Mouse (Mus musculus): ENCODE results near the gene Adra1b. TPM values are rescaled to one million over a fixed set of nuclear protein-coding genes. Genes with fewer than 3 reads are reported as not detected.

The Adra1b gene
- polyA plus RNA-seq, 1 experiment from 2014 or later = 1.5 TPM

GRCm38 (mm10) chr11:43926163-43926562, 25.2 kb upstream of the Adra1b start:
- H3K27me3 ChIP-seq = 0 out of 2 replicates have a peak, but pooled peaks cover 3% of the 10 kb centered on the region
- no peak for ATAC-seq (ENCODE audit: low FRiP score, low read depth)
- no peak overlapping the region for H3K4me3 ChIP-seq
- WGBS = 58% methylated on average over 6 of the region's 6 CpGs
- H3K27ac ChIP-seq = no peak overlapping the region
- H3K9ac ChIP-seq = no peak overlapping the region
- no peaks in the 10 kb centered on the region for H3K36me3 ChIP-seq
- H3K4me2 ChIP-seq (replicated peaks) = no peak overlapping the region
- H3K9me3 ChIP-seq = no peaks in the 10 kb centered on the region
- H3K4me1 ChIP-seq = no peaks in the 10 kb centered on the region

DNA sequence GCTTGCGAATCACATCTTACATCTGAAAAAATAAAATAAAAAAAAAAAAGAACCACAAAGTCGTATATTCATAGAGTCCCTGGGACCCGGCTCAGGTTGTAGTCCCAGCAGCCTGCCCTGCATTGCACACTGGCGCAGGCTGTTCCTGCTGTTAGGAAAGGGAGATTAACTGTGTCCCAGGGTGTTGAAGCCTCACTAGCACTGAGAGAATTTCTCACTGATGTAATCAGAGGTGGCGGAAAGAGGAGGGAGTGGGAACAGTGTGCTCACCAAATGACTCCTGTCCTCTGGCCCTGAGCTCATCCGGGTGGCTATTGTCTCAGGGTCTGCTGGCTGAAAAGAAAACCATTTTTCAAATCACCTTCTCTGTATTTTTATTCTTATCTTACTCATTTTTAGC, 24.6 kb upstream of the Adra1b start:
- Histone ChIP-seq H3K4me2 (replicated peaks) (no peak overlapping the region), H3K27ac (no peak overlapping the region), H3K27me3 (0 out of 2 replicates have a peak, but pooled peaks cover 3% of the 10 kb centered on the region), H3K9me3 (no peaks in the 10 kb centered on the region), H3K4me1 (no peaks in the 10 kb centered on the region), H3K36me3 (no peaks in the 10 kb centered on the region), H3K4me3 (no peak overlapping the region), H3K9ac (no peak overlapping the region)
- no peak for ATAC-seq (ENCODE audit: low FRiP score, low read depth)
- WGBS = 34% methylated on average over 6 of the region's 6 CpGs

DNA sequence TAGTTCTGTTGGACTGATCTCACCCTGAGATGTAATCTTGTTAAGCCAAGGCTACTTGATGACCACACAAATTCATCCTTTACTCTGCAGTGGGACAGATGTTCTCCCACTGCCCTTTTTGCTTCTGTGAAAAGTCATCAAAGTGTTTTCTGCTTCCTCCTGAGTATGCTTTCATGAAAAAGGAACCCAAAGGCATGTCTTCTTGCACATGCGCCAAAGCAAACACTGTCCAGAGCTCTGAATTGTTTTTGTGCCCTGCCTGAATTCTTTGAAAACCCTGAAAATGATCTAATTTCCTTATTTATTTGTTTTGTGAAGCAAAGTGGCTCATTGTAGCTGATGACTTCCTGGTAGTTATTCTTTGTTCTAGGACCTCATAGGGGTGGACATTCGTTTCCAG, 20.7 kb upstream of the Adra1b start:
- Histone ChIP-seq H3K9me3 (no peaks in the 10 kb centered on the region), H3K4me3 (no peak overlapping the region), H3K36me3 (no peaks in the 10 kb centered on the region), H3K27me3 (0 out of 2 replicates have a peak, but pooled peaks cover 3% of the 10 kb centered on the region), H3K4me1 (no peaks in the 10 kb centered on the region), H3K9ac (no peak overlapping the region), H3K4me2 (replicated peaks) (no peak overlapping the region), H3K27ac (no peak overlapping the region)
- WGBS = 73% methylated on average over 2 of the region's 2 CpGs
- ATAC-seq (ENCODE audit: low FRiP score, low read depth) = no peak

DNA sequence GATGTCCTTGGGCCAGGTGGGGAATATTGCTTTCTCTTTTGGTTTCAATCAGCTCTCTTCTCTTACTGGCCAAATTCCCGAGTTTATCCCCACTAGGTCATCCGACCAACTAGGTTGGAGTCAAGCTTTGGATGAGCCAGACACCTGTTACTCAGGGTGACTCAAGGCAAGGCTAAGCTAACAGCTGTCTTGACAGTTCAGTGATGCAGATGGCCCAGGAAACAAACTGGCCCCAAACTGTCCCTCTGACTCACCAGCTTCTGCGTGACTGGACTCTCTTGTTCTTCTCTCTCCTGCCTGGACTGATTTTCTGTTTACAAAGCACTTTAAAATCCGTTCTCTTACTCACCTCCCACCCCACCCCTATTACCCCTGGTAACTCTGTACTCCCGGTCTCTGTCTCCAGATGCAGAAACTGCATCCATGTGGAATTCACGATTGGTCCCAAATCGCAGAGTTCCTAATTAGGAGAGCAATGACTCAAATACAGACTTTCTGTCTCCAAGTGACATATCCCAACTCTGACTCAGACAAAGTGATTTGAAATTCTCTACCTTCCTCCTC, 18.6 kb upstream of the Adra1b start:
- Histone ChIP-seq H3K4me1 (peaks cover 2% of the 10 kb centered on the region; the same call in 1 of the 2 replicates), H3K27me3 (no peaks in the 10 kb centered on the region), H3K9ac (no peak overlapping the region), H3K4me3 (no peak overlapping the region), H3K27ac (no peak overlapping the region), H3K36me3 (no peaks in the 10 kb centered on the region), H3K9me3 (no peaks in the 10 kb centered on the region), H3K4me2 (replicated peaks) (no peak overlapping the region)
- WGBS = 71% methylated on average over 7 of the region's 7 CpGs
- ATAC-seq (ENCODE audit: low FRiP score, low read depth) = no peak

DNA sequence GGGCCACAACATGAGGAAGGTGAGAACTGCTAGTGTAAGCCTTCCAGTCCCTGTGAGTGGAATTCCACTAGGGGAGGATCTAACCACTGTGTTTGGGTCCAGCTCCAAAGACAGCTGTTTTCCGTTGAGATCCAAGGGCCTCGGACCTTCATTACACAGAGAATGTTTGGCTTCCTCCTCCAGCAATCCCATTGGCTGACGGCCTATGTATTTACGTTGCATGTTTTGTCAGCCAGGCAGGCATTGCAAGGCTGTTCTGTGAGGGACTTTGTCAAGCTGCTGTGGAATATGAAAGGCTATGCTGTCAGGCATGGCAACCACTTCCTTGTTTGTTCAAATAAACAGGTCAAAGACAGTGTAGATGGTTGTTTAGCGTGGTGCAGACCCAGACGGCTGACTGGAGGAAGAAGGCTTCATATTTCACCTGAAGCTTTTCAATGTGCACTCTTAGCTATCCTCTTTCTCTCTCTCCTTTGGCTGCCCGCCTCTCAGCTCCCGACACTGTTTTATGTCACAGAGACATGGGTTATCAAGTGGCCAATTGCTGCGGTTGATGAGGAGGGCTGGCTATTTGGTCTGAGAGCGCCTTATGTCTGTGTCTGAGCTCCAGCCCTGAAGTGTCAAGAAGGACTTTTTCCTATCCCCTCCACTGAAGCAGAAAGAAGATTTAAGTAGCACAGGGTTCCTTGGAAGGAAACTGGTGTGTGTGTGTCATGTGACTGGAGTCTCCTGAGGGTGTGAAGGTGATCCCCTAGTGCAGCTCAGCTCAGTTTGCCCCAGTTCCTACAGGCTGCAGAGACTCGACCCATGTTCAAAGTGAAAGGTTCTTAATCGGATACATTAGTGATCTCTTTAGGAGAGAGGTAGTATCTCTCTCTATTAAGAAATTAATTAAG, 13.8 kb upstream of the Adra1b start:
- no peak overlapping the region for H3K4me3 ChIP-seq
- H3K36me3 ChIP-seq = no peaks in the 10 kb centered on the region
- peak overlapping the region; percentile 12; the same call in 1 of the 2 replicates for H3K4me2 ChIP-seq (replicated peaks)
- ATAC-seq (ENCODE audit: low FRiP score, low read depth) = 0 out of 2 replicates have a peak, but pooled peaks have one; percentile 66
- H3K4me1 ChIP-seq = peaks cover 18% of the 10 kb centered on the region; the same call in 1 of the 2 replicates
- 32% methylated on average over 12 of the region's 12 CpGs for whole genome bisulfite sequencing
- no peak overlapping the region for H3K9ac ChIP-seq
- H3K9me3 ChIP-seq = no peaks in the 10 kb centered on the region
- no peak overlapping the region for H3K27ac ChIP-seq
- H3K27me3 ChIP-seq = no peaks in the 10 kb centered on the region

GRCm38 (mm10) chr11:43912136-43912888, 11.3 kb upstream of the Adra1b start:
- H3K9me3 ChIP-seq = no peaks in the 10 kb centered on the region
- ATAC-seq (ENCODE audit: low FRiP score, low read depth) = no peak
- H3K4me2 ChIP-seq (replicated peaks) = no peak overlapping the region
- no peak overlapping the region for H3K27ac ChIP-seq
- H3K4me1 ChIP-seq = peaks cover 18% of the 10 kb centered on the region; the same call in 1 of the 2 replicates
- no peak overlapping the region for H3K4me3 ChIP-seq
- H3K27me3 ChIP-seq = no peaks in the 10 kb centered on the region
- no peaks in the 10 kb centered on the region for H3K36me3 ChIP-seq
- H3K9ac ChIP-seq = no peak overlapping the region
- WGBS = 90% methylated on average over 16 of the region's 16 CpGs

GRCm38 (mm10) chr11:43911646-43912045, 10.6 kb upstream of the Adra1b start:
- ATAC-seq (ENCODE audit: low FRiP score, low read depth) = no peak
- H3K4me3 ChIP-seq = no peak overlapping the region
- no peaks in the 10 kb centered on the region for H3K9me3 ChIP-seq
- H3K4me1 ChIP-seq = peaks cover 18% of the 10 kb centered on the region; the same call in 1 of the 2 replicates
- WGBS = 49% methylated on average over 6 of the region's 6 CpGs
- H3K27ac ChIP-seq = no peak overlapping the region
- H3K4me2 ChIP-seq (replicated peaks) = no peak overlapping the region
- no peak overlapping the region for H3K9ac ChIP-seq
- no peaks in the 10 kb centered on the region for H3K36me3 ChIP-seq
- H3K27me3 ChIP-seq = no peaks in the 10 kb centered on the region

- Histone ChIP-seq H3K36me3 (no peaks in the 10 kb centered on the region), H3K27ac (no peak overlapping the region), H3K9ac (no peak overlapping the region), H3K4me3 (no peak overlapping the region), H3K4me1 (no peaks in the 10 kb centered on the region), H3K9me3 (no peaks in the 10 kb centered on the region), H3K4me2 (replicated peaks) (no peak overlapping the region), H3K27me3 (no peaks in the 10 kb centered on the region)
- no peak for ATAC-seq (ENCODE audit: low FRiP score, low read depth)
- WGBS = 79% methylated on average over 10 of the region's 10 CpGs
Observed at GRCm38 (mm10) chr11:43903351-43903750, 2.3 kb upstream of the Adra1b start.

DNA sequence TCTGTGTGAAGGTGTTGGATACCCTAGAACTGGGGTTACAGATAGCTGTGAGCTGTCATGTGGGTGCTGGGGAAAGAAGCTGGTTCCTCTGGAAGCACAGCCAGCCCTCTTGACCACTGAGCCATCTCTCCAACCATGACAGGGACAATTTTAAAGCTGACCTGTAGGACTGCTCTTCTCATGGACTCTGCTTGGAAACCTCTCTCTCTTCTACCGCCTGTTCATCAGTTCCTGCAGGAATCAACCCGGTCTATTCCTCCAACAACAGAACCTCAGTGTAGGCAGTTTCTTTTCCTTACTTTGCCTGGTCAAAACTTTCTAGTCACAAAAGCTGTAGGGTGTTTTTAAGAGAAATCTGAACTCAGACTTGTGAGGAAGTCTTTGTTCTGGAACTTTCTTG, 1.3 kb downstream of the Adra1b start:
- Histone ChIP-seq H3K4me3 (no peak overlapping the region), H3K27ac (no peak overlapping the region), H3K9me3 (no peaks in the 10 kb centered on the region), H3K27me3 (no peaks in the 10 kb centered on the region), H3K9ac (no peak overlapping the region), H3K4me2 (replicated peaks) (no peak overlapping the region), H3K4me1 (no peaks in the 10 kb centered on the region), H3K36me3 (no peaks in the 10 kb centered on the region)
- WGBS = 93% methylated on average over 2 of the region's 2 CpGs
- no peak for ATAC-seq (ENCODE audit: low FRiP score, low read depth)

DNA sequence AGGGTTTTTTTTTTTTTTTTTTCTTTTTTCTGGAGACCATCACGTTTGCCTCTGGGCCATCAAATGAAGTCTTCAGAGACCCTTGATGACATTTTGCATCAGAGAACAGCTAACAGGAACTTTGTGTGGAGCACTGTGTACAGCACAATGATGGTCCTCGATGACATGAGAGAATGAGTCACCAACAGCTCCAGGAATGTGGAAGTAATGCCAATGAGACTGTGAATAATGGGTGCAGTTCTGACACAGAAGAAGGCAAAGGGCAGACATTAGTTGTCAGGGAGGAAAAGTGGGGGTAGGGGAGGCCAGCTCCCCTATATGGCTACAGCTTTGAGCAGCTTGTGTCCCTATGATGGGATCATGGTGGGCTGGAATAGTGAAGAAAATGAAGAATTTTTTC, 5.7 kb downstream of the Adra1b start:
- no peak for ATAC-seq (ENCODE audit: low FRiP score, low read depth)
- no peak overlapping the region for H3K27ac ChIP-seq
- no peaks in the 10 kb centered on the region for H3K27me3 ChIP-seq
- H3K9ac ChIP-seq = no peak overlapping the region
- no peak overlapping the region for H3K4me3 ChIP-seq
- H3K4me2 ChIP-seq (replicated peaks) = no peak overlapping the region
- WGBS = 69% methylated on average over 2 of the region's 2 CpGs
- no peaks in the 10 kb centered on the region for H3K4me1 ChIP-seq
- H3K9me3 ChIP-seq = no peaks in the 10 kb centered on the region
- H3K36me3 ChIP-seq = no peaks in the 10 kb centered on the region

DNA sequence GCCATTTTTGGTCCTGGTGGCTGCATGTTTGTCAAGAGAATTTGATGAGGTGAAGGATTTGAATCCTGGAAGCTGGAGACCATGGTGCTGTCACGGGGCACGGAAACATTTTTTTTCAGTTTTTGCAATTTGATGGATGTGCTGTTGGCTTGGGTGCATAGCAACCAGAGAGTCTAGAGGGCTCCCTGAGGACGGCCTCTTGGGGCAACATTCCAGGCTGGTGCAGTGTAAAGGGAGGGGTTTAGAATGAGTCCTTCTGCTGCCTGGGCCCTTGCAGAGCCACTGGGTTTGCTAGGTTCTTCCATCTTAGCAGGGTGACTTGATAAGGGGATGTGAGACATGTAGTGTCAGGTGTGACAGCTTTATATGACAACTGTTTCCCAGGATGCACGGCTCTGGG, 8.5 kb downstream of the Adra1b start:
- H3K9me3 ChIP-seq = no peaks in the 10 kb centered on the region
- no peaks in the 10 kb centered on the region for H3K36me3 ChIP-seq
- WGBS = 67% methylated on average over 4 of the region's 4 CpGs
- no peaks in the 10 kb centered on the region for H3K4me1 ChIP-seq
- ATAC-seq (ENCODE audit: low FRiP score, low read depth) = no peak
- H3K4me3 ChIP-seq = no peak overlapping the region
- no peak overlapping the region for H3K9ac ChIP-seq
- no peak overlapping the region for H3K27ac ChIP-seq
- H3K27me3 ChIP-seq = no peaks in the 10 kb centered on the region
- no peak overlapping the region for H3K4me2 ChIP-seq (replicated peaks)

DNA sequence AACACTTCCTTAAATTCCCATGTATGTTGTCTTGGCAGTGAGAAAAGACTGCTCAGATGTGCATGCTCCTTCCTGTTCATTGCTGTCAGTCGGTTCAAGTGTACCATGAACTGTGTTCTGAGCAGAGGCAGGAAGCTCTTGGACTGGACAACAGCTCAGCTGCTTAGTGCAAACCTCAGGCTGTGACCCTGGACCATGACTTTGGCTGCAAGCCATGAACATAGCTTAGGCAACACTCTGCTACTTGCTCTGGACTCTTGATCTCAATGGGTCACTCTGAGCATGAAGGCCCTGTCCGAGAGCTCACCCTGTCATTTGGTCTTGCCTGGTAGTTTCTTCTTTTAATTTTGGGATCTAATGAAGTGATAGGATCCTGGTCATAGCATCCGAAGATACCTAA, 9.6 kb downstream of the Adra1b start:
- H3K4me1 ChIP-seq = no peaks in the 10 kb centered on the region
- H3K9ac ChIP-seq = no peak overlapping the region
- no peaks in the 10 kb centered on the region for H3K9me3 ChIP-seq
- H3K27me3 ChIP-seq = no peaks in the 10 kb centered on the region
- ATAC-seq (ENCODE audit: low FRiP score, low read depth) = no peak
- H3K4me2 ChIP-seq (replicated peaks) = no peak overlapping the region
- H3K27ac ChIP-seq = no peak overlapping the region
- WGBS = 89% methylated on average over 3 of the region's 3 CpGs
- H3K36me3 ChIP-seq = no peaks in the 10 kb centered on the region
- no peak overlapping the region for H3K4me3 ChIP-seq
